Mouse (Mus musculus) left cerebral cortex, postnatal 36 days (tissue): ENCODE data around the gene Psma6. TPM values are rescaled to one million over a fixed set of nuclear protein-coding genes. Genes with fewer than 3 reads are reported as not detected.
"Not testable (repeated sequence)": the region's sequence is repeated elsewhere in the genome, so short reads cannot be mapped to it uniquely, and the experiment has no call there.

Experiments used
- DNase-seq, 2 experiments: peaks; one replicate each; pipeline ENCODE4 v3.0.0; 2021 to 2022; ENCODE audit warnings: low spot score in 2 of 2, mixed read lengths in 1 of 2
- intact Hi-C: fragments of 180-260 bp; cut with DNase I; formaldehyde crosslinking; loops from one replicate; pipeline ENCODE4 v1.15.1; 2025
- total RNA-seq, 2 experiments: library from RNA; stranded (reverse); gene quantifications; 2 replicates each; pipeline ENCODE4 v1.2.3; 2021

Psma6 gene
- total RNA-seq, 2 experiments from 2014 or later: 129 to 136 TPM

DNA sequence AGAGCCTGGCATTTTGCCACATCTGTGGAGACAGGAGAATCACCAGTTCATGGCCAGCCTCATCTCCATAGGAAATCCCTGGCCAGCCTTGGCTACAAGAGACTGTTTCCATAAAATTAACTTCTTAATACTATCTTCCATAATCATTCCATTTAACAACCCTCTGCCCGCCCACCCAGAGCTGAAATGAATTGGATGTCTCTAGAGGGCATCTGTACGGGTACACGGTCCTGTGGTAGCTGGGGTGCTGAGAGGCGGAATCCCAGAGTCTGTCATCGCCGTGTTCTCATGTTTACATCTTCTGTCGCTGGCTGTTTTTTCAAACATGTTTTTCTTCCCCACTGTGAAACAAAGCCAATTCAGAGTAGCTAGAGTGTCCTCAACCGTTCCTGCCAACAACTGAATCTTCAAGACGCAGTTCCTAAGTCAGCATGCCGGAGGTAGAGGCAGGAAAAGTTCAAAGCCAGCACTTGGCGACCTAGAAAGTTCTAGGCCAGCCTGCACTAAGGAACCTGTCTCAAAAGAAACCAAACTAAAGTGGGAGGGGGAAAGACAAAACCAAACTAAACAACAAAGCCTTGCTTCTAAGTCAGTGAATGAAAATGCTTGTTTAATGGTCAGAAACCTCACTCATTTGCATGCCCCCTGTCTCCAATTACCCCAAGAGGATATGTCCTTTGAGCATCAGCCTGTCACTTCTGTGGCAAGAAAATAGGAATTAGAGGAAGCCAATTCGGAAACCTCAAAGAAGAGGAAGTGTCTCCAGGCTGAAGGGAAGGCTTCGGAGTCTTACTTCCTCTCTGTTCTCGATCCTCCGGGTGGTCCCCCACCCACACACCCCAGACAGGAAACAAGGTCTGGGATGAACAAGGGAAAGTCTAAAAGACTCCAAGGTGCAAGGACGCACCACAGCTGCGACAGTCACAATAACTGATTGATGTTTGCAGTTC lies 5.4 kb downstream of the Psma6 start:
- intact Hi-C loops: no loop called here
- DNase-seq: no peak

DNA sequence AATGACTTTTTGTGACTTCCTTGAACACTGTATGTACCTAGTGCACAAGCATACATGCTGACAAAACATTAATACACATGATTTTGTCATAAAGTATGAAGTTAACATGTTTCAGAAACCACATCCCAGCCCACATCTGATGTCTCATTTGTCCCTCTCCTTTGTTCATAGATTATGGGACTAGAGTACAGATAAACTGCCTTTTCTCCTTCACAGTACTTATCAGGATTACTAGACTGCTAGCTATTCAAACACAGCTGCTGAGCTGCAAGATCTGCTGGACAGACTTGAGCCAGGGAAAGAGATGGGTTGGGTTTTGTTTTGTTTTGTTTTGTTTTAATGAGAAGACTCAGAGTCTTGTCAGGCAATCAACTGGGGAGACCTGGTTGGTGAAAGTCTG lies 8.1 kb downstream of the Psma6 start:
- DNase-seq: no peak
- intact Hi-C loops: no loop called here

DNA sequence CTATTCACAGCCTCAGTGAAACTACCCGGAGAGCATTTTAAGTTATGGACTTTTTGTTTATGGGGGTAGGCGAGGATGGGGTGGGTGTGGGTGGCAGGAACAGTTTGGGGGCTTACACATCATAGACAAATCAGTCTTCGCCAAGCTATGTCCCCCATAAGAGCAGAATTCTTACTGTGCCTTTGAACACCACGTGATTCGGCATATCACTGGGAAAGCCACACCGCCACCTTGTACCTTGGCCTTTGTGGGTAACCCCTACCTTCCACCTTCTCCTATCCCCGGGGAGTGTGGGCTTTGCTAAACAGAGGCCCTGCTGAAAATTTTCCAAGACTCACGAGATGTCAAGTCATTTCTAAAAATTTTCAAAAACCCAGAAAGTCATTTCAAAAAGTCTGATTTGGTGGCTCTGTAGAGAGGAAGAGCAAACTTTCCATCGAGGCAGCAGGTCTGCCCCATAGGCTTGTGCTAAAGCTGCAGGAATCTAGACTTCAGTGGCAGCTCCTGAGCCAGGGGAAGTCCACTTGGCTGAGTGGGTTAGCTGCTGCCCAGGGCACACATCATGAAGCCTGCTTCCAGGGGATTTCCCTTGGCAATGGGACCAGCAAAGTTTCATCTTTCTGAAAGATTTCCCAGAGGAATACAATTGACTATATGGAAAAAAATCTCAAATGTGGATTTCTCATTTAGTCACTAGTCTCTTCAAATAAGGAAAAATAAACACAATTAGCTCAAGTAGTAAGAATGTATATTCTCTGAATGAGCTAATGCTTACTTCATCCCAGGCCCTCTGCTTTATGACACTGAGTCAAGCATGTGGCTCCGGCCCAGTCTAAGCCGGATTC lies 8.9 kb downstream of the Psma6 start:
- no peak for DNase-seq
- intact Hi-C loops: no loop called here

DNA sequence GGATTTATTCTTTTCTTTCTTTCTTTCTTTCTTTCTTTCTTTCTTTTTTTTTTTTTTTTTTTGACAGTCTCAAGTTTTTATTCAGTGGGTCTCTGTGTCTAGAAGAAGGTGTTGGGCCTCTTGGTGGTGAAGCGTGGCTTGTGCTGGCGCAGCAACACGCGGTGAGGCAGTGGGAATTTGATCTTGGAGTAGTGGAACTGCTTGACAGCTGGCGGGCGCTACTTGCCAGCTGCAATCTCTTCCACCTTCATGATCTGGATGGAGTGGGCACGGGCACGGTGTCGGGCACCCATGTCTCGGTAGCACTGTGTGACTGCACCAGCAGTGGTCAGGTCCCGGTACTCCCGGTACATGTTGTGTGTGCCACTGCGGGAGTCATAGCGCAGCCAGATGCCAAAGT lies 11.6 kb downstream of the Psma6 start:
- DNase-seq, intact Hi-C loops: not testable (repeated sequence)

GRCm38 (mm10) chr12:55396536-55396935 lies 12.5 kb downstream of the Psma6 start:
- intact Hi-C loops: no loop called here
- DNase-seq: no peak

DNA sequence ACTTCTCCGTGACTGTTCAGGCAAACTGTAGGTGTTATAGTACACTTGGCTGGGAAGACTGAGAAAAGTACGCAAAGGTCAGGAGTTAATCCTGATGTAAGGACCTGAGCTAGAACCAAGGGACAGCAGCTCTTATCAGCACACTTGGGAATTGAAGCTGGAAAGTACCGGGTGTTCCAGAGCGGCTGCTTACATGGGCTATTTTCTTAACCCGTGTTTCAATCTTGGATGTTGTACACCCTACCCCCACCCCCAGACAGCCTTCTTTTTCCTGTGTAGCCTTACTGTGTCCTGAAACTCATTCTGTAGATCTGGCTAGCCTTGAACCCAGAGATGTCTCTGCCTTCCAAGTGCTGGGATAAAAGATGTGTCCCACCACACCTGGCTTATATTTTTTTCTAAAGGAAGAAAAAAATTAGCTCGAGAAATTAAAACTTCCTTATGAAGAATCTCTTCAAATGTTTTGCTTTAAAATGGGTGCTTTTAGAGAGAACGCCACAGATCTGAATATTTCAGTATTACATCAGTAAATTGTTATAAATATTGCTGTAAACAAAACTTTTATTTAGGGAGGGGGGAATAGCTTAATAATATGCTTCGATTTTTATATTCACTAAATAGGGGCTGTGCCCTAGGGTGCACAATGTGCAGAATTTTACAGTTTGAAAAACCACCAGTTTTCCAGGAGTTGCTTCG lies 13.7 kb downstream of the Psma6 start:
- no peak for DNase-seq
- intact Hi-C loops: loop anchor here (1.0 kb wide), 1 partner anchor 95 kb away; the partner anchor contains the start of gene Nfkbia

GRCm38 (mm10) chr12:55398240-55399127 lies 14.5 kb downstream of the Psma6 start:
- DNase-seq: peak; percentile 86 to 92
- intact Hi-C loops: loop anchor here (1.0 kb wide), 1 partner anchor 94 kb away; the partner anchor contains the start of gene Nfkbia

DNA sequence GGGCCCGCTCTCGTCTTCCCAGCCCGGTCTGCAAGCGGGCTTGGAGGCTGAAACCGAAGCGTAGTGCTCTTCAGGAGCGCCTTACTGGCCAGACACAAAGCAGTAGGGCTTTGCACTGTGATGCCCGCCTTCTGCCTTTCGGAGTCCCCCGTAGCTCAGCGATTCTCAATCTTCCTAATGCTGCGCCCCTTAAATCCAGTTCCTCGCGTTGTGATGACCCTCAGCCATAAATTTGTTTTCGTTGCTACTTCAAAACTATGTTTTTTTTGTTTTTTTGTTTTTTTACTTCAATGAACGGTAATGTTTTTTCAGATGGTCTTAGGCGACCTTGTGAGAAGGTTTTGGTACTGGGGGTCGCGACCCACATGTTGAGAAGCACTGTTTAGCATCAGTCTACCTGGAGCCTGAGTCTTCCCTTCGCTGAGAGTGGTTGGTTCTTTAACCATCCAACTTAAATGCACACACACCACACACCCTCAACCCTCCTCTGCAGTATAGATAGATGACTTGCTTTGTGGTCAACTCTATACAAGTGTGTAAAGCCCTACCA lies 15.2 kb downstream of the Psma6 start:
- no peak for DNase-seq
- intact Hi-C loops: no loop called here

DNA sequence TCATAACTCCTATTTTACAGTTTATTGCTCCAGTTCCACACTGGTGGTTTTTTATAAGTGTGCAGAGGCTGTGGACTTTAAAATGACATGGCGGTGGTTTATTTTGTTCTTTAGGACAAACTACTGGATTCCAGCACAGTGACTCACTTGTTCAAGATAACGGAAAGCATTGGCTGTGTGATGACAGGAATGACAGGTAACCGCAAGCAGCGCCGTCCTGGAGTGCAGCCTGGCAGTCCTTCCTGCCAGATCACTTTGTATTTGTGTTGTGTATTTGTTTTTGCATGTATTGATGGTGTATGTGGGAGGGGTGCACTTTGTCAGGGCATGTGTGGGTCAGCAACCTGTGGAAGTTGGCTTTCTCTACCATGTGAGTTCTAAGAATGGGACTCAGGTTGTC lies 23.9 kb downstream of the Psma6 start:
- intact Hi-C loops: no loop called here
- no peak for DNase-seq

DNA sequence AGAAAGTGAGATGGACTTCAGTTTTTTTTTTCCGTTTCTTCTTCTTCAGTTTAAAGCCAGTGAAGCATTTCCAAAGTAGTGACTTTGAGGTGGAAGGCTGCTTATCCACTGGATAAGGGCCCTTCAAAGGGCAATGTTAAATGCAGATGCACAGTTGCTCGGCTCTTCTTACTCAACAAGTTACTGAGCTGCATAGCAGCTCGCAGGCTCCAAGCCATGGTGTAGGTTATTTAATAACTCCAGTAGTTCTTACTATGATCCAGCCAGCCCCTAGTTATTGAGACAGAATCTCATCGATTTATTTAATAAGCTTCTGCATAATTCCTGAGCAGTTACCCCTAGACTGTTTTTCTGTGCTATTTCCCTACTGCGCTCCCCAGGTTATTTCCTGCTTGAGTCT lies 31.2 kb downstream of the Psma6 start:
- no peak for DNase-seq
- intact Hi-C loops: no loop called here

DNA sequence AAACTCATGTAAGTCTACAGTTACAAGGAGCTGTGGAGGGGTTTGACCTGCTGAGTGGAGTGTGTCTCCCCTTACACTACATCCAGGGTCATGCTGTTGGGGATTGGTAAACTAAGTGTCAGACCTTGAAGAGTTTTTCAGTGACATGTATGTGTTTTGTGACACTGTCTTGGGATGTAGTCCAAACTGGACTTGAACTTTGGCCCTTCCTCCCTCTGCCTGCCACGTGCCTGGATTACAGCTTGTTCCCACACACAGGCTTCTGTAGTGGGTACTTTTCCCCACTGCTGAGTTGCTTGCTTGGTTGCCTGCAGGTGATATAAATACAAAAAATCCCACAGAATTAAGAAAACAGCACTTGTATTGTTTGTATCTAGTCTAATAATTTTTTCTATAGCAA lies 31.7 kb downstream of the Psma6 start:
- intact Hi-C loops: no loop called here
- DNase-seq: no peak

DNA sequence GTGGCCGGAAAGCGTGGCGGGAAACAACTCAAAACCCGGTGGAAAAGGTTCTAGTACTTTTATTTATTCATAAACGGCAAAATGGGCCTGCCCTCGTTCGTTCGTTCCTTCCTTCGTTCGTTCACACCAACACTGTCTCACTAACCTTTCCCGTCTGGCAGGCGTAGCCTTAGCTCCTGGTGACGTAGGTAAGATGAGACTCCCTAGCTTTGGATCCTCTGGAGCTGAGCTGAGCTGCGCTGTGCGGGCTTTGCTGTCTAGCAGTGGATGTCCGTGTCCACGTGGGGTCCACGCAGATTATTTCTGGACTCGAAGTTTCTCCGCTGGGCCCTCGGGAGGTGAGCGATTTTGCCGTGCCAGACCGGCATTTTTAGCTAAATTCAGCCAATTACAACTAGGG lies 36.2 kb downstream of the Psma6 start:
- no peak for DNase-seq
- intact Hi-C loops: no loop called here

DNA sequence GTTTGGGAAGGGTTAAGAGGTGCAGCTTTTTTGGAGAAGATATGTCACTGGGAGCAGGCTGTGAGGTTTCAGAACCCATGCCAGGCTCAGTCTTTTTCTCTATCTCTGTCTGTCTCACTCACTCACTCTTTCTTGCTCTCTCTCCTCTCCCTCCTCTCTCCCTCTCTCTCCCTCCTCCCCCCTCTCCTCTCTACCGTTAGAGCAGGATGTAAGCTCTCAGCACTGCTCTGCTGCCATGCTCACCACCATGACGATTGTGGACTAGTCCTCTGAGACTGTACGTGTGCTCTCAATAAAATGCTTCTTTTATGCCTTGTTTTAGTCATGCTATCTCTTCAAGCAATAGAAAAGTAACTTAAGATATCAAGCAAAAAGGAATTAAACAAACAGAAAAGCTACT lies 38.0 kb downstream of the Psma6 start:
- intact Hi-C loops: no loop called here
- no peak for DNase-seq

DNA sequence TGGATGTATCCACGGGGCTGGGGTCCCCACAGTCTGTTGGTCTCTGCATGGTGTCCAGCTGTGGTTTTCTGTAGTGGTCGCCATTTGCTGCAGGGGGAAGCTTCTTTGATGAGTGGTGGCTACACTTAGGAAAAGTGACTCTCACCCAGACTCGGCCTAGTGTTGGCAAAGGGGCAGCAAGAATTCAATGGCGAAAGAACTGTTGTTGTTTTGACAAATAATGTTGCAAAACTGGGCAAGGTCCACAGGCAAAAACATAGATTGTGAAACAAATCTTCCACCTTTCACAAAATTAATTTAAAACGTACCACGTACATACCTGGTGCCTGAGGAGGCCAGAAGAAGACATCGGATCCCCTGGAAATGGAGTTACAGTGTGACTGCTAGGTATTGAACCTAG lies 42.3 kb downstream of the Psma6 start:
- intact Hi-C loops: no loop called here
- no peak for DNase-seq

DNA sequence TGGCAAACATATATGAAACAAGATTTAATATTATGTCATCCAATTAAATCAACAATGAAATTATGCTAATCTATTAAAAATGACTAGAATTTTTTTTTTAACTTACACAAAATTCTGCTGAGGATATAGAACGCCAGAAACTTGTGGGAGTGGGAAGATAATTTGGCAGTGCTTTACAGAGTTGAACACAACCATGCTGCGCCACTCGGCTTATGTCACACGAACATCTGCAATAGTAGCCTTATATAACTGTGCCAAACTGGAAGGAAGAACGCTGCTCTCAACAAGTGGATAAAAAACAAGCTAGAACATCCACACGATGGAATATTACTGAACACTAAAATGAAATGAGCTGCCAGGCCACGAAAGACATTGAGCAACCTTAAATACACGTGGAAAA lies 45.2 kb downstream of the Psma6 start:
- no peak for DNase-seq
- intact Hi-C loops: no loop called here

- DNase-seq: no peak
- intact Hi-C loops: no loop called here
Observed at GRCm38 (mm10) chr12:55429956-55430355, 45.9 kb downstream of the Psma6 start.

- intact Hi-C loops: no loop called here
- no peak for DNase-seq
Observed at GRCm38 (mm10) chr12:55432284-55432919, 48.4 kb downstream of the Psma6 start.

DNA sequence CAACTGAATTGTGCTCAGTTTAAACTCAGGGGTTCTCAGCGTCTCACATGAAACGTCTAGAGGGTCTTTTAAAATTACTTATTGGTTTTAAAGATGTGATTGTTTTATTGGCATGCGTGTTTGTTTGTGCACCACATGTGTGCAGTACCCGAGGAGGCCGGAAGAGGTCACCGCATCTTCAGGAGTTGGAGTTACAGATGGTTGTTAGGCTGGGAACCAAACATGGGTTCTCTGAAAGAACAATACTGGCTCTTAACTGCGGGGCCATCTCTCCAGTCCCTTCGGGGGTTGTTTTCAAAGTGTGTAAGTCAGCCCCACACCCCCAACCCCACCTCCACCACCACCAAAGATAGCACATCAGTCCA lies 48.9 kb downstream of the Psma6 start:
- intact Hi-C loops: no loop called here
- no peak for DNase-seq
